Mouse (Mus musculus) midbrain, embryonic 15.5 days (tissue): Measurements from ENCODE around the gene Armc2. TPM values are rescaled to one million over a fixed set of nuclear protein-coding genes. Genes with fewer than 3 reads are reported as not detected.

Experiments
- ATAC-seq: fragments of 200-750 bp; cut with Nextera tagmentation; replicated peaks from 2 replicates; pipeline ENCODE4 v1.8.0; 2017; ENCODE audit warnings: moderate TSS enrichment
- H3K27ac ChIP-seq: fragments of 300-500 bp; sonication (generic); 2 replicates; pipeline ENCODE4 v1.5.1; 2015; ENCODE audit warnings: mild to moderate bottlenecking, inconsistent platforms
- H3K27me3 ChIP-seq: fragments of 300-500 bp; sonication (generic); replicated peaks from 2 replicates; pipeline ENCODE4 v1.6.1; 2015; ENCODE audit warnings: inconsistent platforms
- H3K36me3 ChIP-seq: fragments of 300-500 bp; sonication (generic); replicated peaks from 2 replicates; pipeline ENCODE4 v1.6.1; 2015; ENCODE audit warnings: inconsistent platforms
- H3K4me1 ChIP-seq: fragments of 300-500 bp; sonication (generic); 2 replicates; pipeline ENCODE4 v1.6.1; 2015; ENCODE audit warnings: inconsistent platforms
- H3K4me2 ChIP-seq: fragments of 300-500 bp; sonication (generic); 2 replicates; pipeline ENCODE4 v1.6.1; 2015; ENCODE audit warnings: inconsistent platforms, mild to moderate bottlenecking, moderate library complexity
- H3K4me3 ChIP-seq: fragments of 300-500 bp; sonication (generic); 2 replicates; pipeline ENCODE4 v1.5.1; 2015; ENCODE audit warnings: mild to moderate bottlenecking, inconsistent platforms
- H3K9ac ChIP-seq: fragments of 300-500 bp; sonication (generic); 2 replicates; pipeline ENCODE4 v1.6.1; 2015; ENCODE audit warnings: mild to moderate bottlenecking, inconsistent platforms
- H3K9me3 ChIP-seq: fragments of 300-500 bp; sonication (generic); 2 replicates; pipeline ENCODE4 v1.6.1; 2016; ENCODE audit warnings: inconsistent platforms
- WGBS: fragments of 180-500 bp; shearing (Covaris S2); methylation state at CpG from one replicate; pipeline ENCODE4 v1.1.7; 2015; ENCODE audit warnings: mixed read lengths; 5-methylcytosine and 5-hydroxymethylcytosine counted together
- polyA plus RNA-seq: library from polyadenylated mRNA; unstranded; fragments of >200 nt; fragmentation: Nextera tagmentation; extraction: Ambion mirVana; gene quantifications from 2 replicates; pipeline ENCODE4 v1.2.1, GENCODE M21; 2015

Gene Armc2
- polyA plus RNA-seq, 1 experiment from 2014 or later = 11.9 TPM

GRCm38 (mm10) chr10:41912290-41912994 is 105.8 kb downstream of the Armc2 start:
- no peak overlapping the region for H3K4me2 ChIP-seq
- H3K4me3 ChIP-seq = no peak overlapping the region
- H3K27ac ChIP-seq = no peak overlapping the region
- ATAC-seq = no peak
- H3K4me1 ChIP-seq = peaks cover 5% of the 10 kb centered on the region; the same call in 1 of the 2 replicates
- WGBS = 93% methylated on average over 8 of the region's 8 CpGs
- H3K36me3 ChIP-seq = no peaks in the 10 kb centered on the region
- no peaks in the 10 kb centered on the region for H3K27me3 ChIP-seq
- no peaks in the 10 kb centered on the region for H3K9me3 ChIP-seq
- H3K9ac ChIP-seq = no peak overlapping the region

- Histone ChIP-seq H3K4me3 (no peak overlapping the region), H3K4me1 (peaks cover 5% of the 10 kb centered on the region; the same call in 1 of the 2 replicates), H3K27ac (no peak overlapping the region), H3K9ac (no peak overlapping the region), H3K4me2 (no peak overlapping the region), H3K9me3 (no peaks in the 10 kb centered on the region), H3K36me3 (no peaks in the 10 kb centered on the region; the same call in 1 of the 2 replicates), H3K27me3 (no peaks in the 10 kb centered on the region)
- no peak for ATAC-seq
- 52% methylated on average over 6 of the region's 6 CpGs for WGBS
These were observed 109.3 kb downstream of the Armc2 start for GRCm38 (mm10) chr10:41908899-41909298.

GRCm38 (mm10) chr10:41907950-41908349 is 110.3 kb downstream of the Armc2 start:
- H3K4me1 ChIP-seq = peaks cover 5% of the 10 kb centered on the region; the same call in 1 of the 2 replicates
- H3K27me3 ChIP-seq = no peaks in the 10 kb centered on the region
- no peak overlapping the region for H3K27ac ChIP-seq
- H3K4me2 ChIP-seq = no peak overlapping the region
- 87% methylated on average over 4 of the region's 4 CpGs for WGBS
- H3K9ac ChIP-seq = no peak overlapping the region
- no peaks in the 10 kb centered on the region for H3K9me3 ChIP-seq
- H3K36me3 ChIP-seq = peaks cover 6% of the 10 kb centered on the region; the same call in 1 of the 2 replicates
- no peak overlapping the region for H3K4me3 ChIP-seq
- no peak for ATAC-seq

- ATAC-seq = no peak
- no peaks in the 10 kb centered on the region for H3K9me3 ChIP-seq
- H3K4me1 ChIP-seq = peaks cover 5% of the 10 kb centered on the region; the same call in 1 of the 2 replicates
- H3K36me3 ChIP-seq = peaks cover 6% of the 10 kb centered on the region; the same call in 1 of the 2 replicates
- WGBS = 87% methylated on average over 11 of the region's 11 CpGs
- no peak overlapping the region for H3K4me2 ChIP-seq
- H3K27ac ChIP-seq = no peak overlapping the region
- H3K9ac ChIP-seq = no peak overlapping the region
- H3K27me3 ChIP-seq = no peaks in the 10 kb centered on the region
- no peak overlapping the region for H3K4me3 ChIP-seq
These were observed 110.8 kb downstream of the Armc2 start for GRCm38 (mm10) chr10:41907473-41907872.

- Histone ChIP-seq H3K4me2 (no peak overlapping the region), H3K36me3 (peaks cover 16% of the 10 kb centered on the region), H3K4me1 (no peaks in the 10 kb centered on the region), H3K9me3 (no peaks in the 10 kb centered on the region), H3K4me3 (no peak overlapping the region), H3K27ac (no peak overlapping the region), H3K27me3 (no peaks in the 10 kb centered on the region), H3K9ac (no peak overlapping the region)
- no peak for ATAC-seq
- whole genome bisulfite sequencing = 94% methylated on average over 6 of the region's 6 CpGs
These were observed 116.4 kb downstream of the Armc2 start for GRCm38 (mm10) chr10:41901864-41902263.

GRCm38 (mm10) chr10:41901456-41901855 is 116.8 kb downstream of the Armc2 start:
- H3K36me3 ChIP-seq = peaks cover 16% of the 10 kb centered on the region

GRCm38 (mm10) chr10:41896865-41897264 is 121.4 kb downstream of the Armc2 start:
- H3K27ac ChIP-seq = no peak overlapping the region
- peaks cover 10% of the 10 kb centered on the region for H3K36me3 ChIP-seq
- H3K4me3 ChIP-seq = no peak overlapping the region
- H3K27me3 ChIP-seq = no peaks in the 10 kb centered on the region
- H3K4me1 ChIP-seq = peaks cover 3% of the 10 kb centered on the region; the same call in 1 of the 2 replicates
- no peak overlapping the region for H3K4me2 ChIP-seq
- H3K9me3 ChIP-seq = no peaks in the 10 kb centered on the region
- no peak overlapping the region for H3K9ac ChIP-seq
- WGBS = 95% methylated on average over 2 of the region's 2 CpGs
- no peak for ATAC-seq

More at GRCm38 (mm10) chr10:41901456-41901855, 116.8 kb downstream of the Armc2 start:
- Histone ChIP-seq H3K4me3 (no peak overlapping the region), H3K4me1 (no peaks in the 10 kb centered on the region), H3K9me3 (no peaks in the 10 kb centered on the region), H3K9ac (no peak overlapping the region), H3K27ac (no peak overlapping the region), H3K27me3 (no peaks in the 10 kb centered on the region), H3K4me2 (no peak overlapping the region)
- WGBS = 92% methylated on average over 8 of the region's 8 CpGs
- ATAC-seq = no peak

GRCm38 (mm10) chr10:41896425-41896824 is 121.8 kb downstream of the Armc2 start:
- H3K27ac ChIP-seq = no peak overlapping the region
- peaks cover 10% of the 10 kb centered on the region for H3K36me3 ChIP-seq
- no peak overlapping the region for H3K4me2 ChIP-seq
- peaks cover 3% of the 10 kb centered on the region; the same call in 1 of the 2 replicates for H3K4me1 ChIP-seq
- H3K4me3 ChIP-seq = no peak overlapping the region
- no peak for ATAC-seq
- H3K9me3 ChIP-seq = no peaks in the 10 kb centered on the region
- H3K27me3 ChIP-seq = no peaks in the 10 kb centered on the region
- no peak overlapping the region for H3K9ac ChIP-seq

GRCm38 (mm10) chr10:41893433-41894411 is 124.5 kb downstream of the Armc2 start:
- Histone ChIP-seq H3K9ac (no peak overlapping the region), H3K36me3 (peaks cover 8% of the 10 kb centered on the region), H3K27ac (no peak overlapping the region), H3K4me1 (peaks cover 10% of the 10 kb centered on the region), H3K4me3 (no peak overlapping the region), H3K4me2 (no peak overlapping the region), H3K9me3 (no peaks in the 10 kb centered on the region), H3K27me3 (no peaks in the 10 kb centered on the region)
- no peak for ATAC-seq
- 60% methylated on average over 4 of the region's 4 CpGs for WGBS

GRCm38 (mm10) chr10:41891312-41891711 is 126.9 kb downstream of the Armc2 start:
- Histone ChIP-seq H3K9me3 (no peaks in the 10 kb centered on the region), H3K27me3 (no peaks in the 10 kb centered on the region), H3K36me3 (no peaks in the 10 kb centered on the region; the same call in 1 of the 2 replicates), H3K4me1 (peaks cover 20% of the 10 kb centered on the region), H3K4me3 (no peak overlapping the region), H3K9ac (no peak overlapping the region), H3K4me2 (no peak overlapping the region), H3K27ac (no peak overlapping the region)
- WGBS = 84% methylated on average over 4 of the region's 4 CpGs
- no peak for ATAC-seq

- Histone ChIP-seq H3K9me3 (no peaks in the 10 kb centered on the region), H3K4me2 (no peak overlapping the region), H3K4me1 (peaks cover 20% of the 10 kb centered on the region), H3K27me3 (no peaks in the 10 kb centered on the region), H3K27ac (no peak overlapping the region), H3K9ac (no peak overlapping the region), H3K36me3 (no peaks in the 10 kb centered on the region), H3K4me3 (no peak overlapping the region)
- no peak for ATAC-seq
These were observed 127.7 kb downstream of the Armc2 start for GRCm38 (mm10) chr10:41890537-41890936.

- Histone ChIP-seq H3K4me1 (peaks cover 20% of the 10 kb centered on the region), H3K36me3 (no peaks in the 10 kb centered on the region), H3K27ac (no peak overlapping the region), H3K4me3 (no peak overlapping the region), H3K9me3 (no peaks in the 10 kb centered on the region), H3K4me2 (no peak overlapping the region), H3K9ac (no peak overlapping the region), H3K27me3 (no peaks in the 10 kb centered on the region)
- ATAC-seq = no peak
- WGBS = 60% methylated on average over 5 of the region's 5 CpGs
These were observed 128.7 kb downstream of the Armc2 start for GRCm38 (mm10) chr10:41889566-41889965.
